Mouse (Mus musculus): ENCODE results near the gene Tas2r126.
"Not testable (repeated sequence)": the region's sequence is repeated elsewhere in the genome, so short reads cannot be mapped to it uniquely, and the experiment has no call there.

Gene Tas2r126

GRCm38 (mm10) chr6:42434446-42434845 lies at the start of gene Tas2r126:
Gene Tas2r126, plus strand, starts transcription at chr6:42434535.
- no peak for DNase-seq (ENCODE audit: low read depth)

DNA sequence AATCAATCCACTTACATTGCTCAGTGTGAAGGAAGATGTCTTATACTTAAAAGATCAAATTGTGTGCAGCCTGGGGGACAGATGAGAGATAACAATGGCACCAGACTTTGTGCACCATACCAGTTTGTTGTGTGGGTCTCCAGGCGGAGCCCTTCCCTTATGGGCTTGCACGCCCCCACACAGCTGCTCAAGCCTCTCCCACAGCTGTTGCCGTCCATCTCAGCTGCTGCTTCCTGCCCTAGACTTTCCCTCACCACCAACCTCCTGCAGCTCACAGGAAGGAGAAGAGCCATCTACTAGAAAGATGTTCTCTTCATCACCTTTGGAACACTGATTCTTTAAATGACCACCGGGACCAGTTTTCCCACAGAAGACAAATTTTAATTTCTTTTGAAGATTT lies 48.7 kb upstream of the Tas2r126 start:
- DNase-seq (ENCODE audit: low read depth), result no peak

DNA sequence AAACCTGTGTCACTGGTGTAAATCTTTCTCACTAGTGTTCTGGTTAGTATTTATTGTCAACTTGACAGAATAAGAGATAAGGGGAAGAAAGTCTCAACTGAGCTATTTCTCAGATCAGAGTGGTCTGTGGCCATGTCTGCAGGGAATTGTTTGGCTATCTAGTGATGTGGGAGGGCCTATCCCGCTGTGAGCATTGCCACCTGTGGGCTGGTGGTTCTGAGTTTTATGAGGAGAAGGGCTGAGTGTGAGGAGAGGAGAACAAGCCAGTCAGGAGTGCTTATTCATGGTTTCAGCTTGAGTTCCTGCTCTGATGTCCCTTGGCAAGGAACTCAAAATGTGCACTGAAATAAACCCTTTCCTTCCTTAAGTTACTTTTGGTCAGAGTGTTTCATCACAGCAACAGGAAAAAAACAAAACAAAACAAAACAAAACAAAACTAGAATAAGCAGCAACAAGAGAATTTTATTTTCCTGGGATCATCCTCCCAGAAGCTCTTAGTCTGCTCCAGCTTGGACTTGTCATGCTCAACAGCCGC lies 42.5 kb upstream of the Tas2r126 start:
- no peak for DNase-seq (ENCODE audit: low read depth)

DNA sequence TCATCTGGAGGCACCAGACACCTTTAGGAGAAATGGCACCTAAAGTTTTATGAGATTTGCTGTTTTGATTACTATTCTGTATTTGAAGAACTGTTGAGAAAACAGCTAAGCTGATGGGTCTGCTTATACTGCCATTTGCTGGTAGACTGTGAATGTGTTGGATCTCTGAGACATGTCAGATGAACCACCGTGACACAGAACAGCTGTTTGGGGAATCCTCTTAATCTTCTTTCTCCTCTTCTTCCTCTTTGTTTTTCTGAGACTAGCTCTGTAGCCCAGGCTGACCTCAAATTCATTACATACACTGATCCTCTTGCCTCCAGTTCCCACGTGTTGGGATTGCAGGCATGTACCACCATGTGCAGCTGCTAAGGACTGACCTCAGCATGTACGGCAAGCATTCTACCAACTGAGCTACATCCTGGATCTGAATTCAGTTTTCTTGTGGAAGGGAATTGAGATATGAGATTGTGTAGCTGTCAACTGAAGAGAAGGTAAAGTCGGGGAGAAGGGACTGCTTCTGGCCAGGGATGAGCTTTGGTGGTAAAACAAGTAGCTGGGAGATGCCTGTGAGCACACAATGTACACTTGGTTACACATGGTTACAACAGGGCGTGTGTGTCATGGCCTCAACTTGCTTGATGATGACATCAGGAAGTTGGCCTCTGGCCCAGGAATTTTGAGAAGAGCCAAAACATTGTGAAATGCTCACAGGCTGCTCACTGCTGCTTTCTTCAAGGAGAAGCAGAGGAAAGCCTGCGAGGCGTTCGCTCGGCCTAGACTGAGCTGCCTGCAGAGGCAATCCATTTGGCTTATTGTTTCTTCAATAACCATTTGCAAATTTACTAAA lies 38.1 kb upstream of the Tas2r126 start:
- no peak for DNase-seq (ENCODE audit: low read depth)

DNA sequence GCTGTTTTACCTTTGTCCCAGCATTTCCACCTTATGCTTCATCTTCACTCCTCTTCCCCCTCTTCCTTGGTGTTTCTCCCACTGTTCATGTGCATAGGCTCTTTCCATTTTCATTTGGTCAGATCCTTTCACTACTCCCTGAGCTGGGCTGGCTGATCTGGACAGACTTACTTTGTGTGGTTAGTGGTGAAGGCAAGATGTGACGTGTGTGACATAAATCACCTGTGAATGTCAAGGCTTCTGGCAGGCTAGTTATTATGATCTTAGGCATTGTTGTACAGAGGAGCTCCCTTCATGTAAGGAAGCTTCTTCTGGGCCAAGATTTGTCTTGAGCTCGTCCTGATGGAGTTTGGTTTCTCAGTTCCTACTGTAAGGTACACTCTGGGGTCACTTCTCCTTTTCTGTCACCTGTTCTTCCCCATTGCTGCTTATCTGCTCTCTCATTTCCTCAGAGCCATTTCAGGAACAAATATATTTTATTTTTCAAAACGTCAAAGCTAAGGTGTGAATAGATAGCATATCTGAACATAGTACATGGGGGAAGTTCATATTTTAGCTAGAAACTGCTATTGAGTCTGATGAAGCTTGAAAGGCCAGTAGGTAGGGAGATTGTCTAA lies 37.2 kb upstream of the Tas2r126 start:
- DNase-seq (ENCODE audit: low read depth), result no peak

GRCm38 (mm10) chr6:42398285-42398684 lies 36.0 kb upstream of the Tas2r126 start:
- no peak for DNase-seq (ENCODE audit: low read depth)

DNA sequence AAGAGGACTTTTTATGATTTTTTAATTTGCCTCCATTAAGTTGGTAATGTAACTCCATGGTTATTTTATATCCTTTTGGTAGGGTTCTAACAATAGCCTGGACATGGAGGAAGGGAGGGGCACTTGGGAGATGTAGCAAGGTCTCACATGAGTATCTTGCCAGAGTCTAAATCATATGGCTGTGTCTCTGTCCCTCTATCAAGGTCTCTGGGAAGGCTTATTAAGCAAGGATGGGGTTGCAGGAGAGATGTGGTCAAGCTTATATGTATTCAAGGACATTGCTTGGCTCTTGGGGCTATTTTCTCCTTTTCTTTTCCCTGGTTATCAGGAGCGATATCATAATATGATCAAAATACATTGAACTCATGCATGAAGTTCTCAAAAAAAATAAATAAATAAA lies 35.3 kb upstream of the Tas2r126 start:
- no peak for DNase-seq (ENCODE audit: low read depth)

- DNase-seq (ENCODE audit: low read depth), result no peak
Observed at GRCm38 (mm10) chr6:42399938-42400337, 34.4 kb upstream of the Tas2r126 start, which contains the start of gene Tas2r143. Gene Tas2r143, plus strand, starts transcription at chr6:42400238.

DNA sequence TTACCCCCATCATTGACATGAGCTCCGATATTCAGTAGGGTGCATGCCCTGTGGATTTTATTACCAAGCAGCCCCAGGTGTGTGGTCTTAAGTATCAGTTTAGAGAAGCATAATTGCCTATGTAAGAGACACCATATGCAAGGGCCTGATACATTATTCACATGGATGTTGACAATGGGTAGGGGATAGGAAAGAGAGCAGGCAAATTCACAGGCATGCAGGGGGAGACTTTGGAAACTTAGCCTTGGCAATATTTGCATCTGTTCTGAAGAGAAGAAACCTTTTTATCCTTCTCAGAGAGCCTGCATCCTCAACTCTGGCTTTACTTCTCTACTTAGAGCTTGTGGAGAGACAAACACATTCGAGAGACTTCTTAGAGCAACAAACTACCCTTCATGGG lies 29.2 kb upstream of the Tas2r126 start, which contains the start of gene Tas2r135:
Gene Tas2r135 (plus strand): TSS at position 301 of the 400 bp plus-strand sequence.
- no peak for DNase-seq (ENCODE audit: low read depth)

DNA sequence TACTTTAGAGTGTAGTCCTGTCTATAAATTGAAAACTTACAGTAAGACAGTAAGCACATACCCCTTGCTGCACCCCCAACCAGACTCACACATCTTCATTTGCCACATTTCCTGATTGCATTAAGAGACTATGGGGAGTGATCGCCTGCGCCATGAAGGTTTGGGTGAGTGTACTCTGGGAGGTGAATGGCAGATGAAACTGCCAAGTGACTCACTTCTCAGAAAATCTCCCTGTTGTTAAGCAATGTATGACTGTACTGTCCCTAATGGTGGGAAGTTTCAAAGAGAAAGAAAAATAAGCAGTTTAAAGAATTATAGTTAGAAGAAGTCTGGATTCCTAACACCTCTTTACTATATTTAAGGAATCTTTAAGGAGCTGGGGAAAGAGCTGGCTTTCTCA lies 14.9 kb upstream of the Tas2r126 start:
- DNase-seq (ENCODE audit: low read depth), result no peak

DNA sequence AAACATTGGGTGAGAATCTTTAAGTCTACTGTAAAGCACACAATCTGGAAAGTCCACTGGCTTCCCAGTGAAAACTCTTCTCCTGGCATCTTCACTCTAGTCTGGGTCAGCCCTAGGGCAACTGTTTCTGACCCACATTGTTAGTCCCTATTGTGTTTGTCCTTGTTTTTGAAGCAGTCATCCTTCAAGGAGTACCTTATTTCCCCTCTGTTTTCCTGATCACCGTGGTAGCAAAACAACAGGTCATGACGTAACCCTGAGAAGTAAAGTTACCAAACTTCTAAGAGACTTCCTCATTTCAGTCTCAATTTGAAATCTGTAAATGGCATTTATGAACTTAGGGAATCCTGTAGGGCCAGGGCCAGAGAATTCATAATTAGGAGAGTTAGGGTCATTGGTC lies 12.9 kb upstream of the Tas2r126 start:
- DNase-seq (ENCODE audit: low read depth), result peak; percentile 39

GRCm38 (mm10) chr6:42424472-42424871 lies 9.9 kb upstream of the Tas2r126 start:
- no peak for DNase-seq (ENCODE audit: low read depth)

DNA sequence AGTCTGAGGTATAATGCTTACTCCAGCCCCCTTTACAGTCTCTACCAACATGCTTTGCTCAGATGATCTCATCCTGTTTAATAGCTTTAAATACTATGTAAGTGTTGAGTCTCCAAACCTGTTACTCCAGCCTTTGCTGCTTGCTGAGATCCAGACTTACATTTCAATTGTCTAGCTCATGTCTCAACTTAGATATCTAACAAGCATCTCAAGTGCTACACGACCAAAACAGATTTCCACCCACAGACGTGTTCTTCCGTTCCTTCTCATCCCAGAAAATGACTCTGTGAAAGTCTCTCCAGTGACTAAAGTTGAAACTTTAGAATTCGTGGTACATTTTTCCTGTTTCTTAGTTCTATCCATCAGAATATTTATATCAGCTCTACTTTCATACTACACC lies 8.0 kb upstream of the Tas2r126 start:
- DNase-seq (ENCODE audit: low read depth), result no peak

DNA sequence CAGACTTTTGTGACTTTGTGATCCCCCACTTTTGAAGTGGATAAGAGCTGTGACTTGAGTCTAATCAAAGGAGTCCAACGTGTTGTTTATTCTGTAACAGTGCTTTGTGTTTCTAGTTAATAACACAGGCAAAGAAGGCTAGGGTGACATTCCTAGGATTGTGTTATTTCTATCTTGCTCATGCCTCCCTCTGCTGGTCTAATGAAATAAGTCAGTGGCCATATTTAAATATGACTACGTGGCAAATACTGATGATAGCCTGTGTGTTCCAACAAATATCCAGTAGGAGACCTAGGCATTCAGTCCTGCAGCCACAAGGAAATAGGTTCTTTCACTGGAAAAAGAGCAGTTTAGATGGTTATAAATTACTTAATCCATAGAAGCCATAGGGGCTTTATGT lies 781 bp upstream of the Tas2r126 start:
- no peak for DNase-seq (ENCODE audit: low read depth)

GRCm38 (mm10) chr6:42435490-42435889 lies 1.2 kb downstream of the Tas2r126 start:
- DNase-seq (ENCODE audit: low read depth), result no peak

DNA sequence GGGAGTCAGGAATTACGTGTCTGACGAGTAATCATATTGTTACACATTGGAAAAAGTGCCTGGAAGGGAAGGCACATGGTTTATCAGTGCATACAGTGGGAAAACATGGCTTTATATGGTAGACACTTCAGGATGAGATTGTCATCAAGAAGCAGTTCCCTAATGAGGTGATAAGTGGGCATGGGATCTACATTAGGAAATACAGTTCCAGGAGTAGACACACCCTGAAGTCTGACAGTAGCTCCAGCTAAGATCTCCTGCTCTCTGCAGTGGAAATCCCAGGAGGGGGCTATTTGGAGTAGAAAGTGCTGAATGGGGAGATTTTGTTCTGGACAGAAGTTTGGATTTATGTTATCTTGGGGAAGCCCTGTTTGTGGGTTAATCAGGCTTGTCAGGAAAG lies 7.1 kb downstream of the Tas2r126 start:
- no peak for DNase-seq (ENCODE audit: low read depth)

DNA sequence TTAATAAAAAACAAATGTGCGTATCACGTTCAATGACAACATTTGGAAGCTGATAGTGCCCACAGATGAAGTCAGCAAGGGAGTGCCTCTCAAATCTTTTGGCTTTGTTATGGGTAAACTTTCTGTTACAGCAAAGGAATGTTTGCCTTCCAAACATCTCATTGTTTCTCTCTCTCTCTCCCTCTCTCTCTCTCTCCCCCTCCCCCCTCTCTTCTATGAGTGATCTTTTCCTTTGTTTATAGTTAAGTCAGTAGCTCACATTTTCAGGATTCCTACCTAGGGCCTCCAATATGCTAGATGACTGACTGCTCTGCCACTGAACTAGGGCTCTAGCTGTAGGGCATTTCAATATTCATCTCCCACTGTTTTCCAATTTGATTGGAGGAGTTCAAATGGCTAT lies 10.2 kb downstream of the Tas2r126 start:
- DNase-seq (ENCODE audit: low read depth), result no peak

DNA sequence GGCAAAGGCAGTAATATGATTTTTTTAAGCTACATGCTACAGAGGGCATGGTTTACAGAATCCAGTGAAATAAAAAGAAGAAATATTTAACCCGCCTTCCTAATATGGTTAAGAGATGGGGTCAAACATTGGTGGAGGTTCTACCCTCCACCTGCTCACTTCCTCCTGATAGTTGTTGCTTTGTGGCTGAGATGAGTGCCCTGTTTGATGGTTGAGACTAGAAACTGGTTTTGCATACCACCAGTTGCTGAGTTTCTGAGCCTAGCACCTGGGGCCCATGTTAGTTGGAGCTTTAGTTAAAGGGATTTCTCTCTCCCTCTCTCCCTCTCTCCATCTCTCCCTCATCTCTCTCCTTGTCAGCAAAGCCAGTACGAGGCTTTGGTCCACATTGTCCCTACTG lies 13.0 kb downstream of the Tas2r126 start:
- DNase-seq (ENCODE audit: low read depth), result no peak

GRCm38 (mm10) chr6:42465096-42465495 lies 30.8 kb downstream of the Tas2r126 start, which contains the start of gene Olfr458:
Gene Olfr458, minus strand, starts transcription at chr6:42465196.
- DNase-seq (ENCODE audit: low read depth), result no peak

GRCm38 (mm10) chr6:42470542-42470941 lies 36.2 kb downstream of the Tas2r126 start:
- DNase-seq (ENCODE audit: low read depth), result no peak

- not testable (repeated sequence) for DNase-seq (ENCODE audit: low read depth)
Observed at GRCm38 (mm10) chr6:42471298-42471697, 37.0 kb downstream of the Tas2r126 start.

GRCm38 (mm10) chr6:42476235-42476634 lies 41.9 kb downstream of the Tas2r126 start, which contains the start of gene Olfr457:
Gene Olfr457, minus strand, starts transcription at chr6:42476335.
- DNase-seq (ENCODE audit: low read depth), result no peak

DNA sequence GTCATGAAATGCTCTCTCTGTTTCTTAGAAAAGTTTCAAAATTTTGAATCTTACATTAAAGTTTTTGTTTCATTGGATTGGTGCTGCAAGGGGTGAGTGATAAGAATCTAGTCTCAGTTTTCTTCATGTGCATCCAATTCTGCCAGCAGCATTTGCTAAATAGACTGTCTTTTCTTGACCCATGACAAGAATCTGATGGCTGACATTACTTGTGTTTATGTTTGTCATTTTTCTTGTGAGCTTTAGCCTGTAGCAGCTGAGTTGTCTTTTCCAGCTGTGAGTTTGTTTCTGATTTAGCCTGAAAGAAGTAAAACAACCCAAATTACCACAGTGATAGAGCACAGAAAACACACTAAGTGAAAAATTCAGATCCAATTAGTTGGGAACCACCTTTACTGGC lies 50.3 kb downstream of the Tas2r126 start:
- DNase-seq (ENCODE audit: low read depth), result no peak

Data from c-Kit-positive CD71-negative TER-119-negative erythroid progenitor cells, embryonic 14.5 days (primary cell).